Mouse (Mus musculus) cerebellum, postnatal 10 days (tissue): ENCODE measurements at regions not wholly inside any gene's neighbourhood (a gene's known extent, or its start where the extent isn't known, plus 50 kb on each side); places are given as distances from the start of the nearest gene placed in this dataset.

Experiments used
- DNase-seq, 2 experiments: peaks; one replicate each; pipeline ENCODE4 v3.0.0; 2021; ENCODE audit warnings: mixed read lengths in 2 of 2

GRCm38 (mm10) chr6:51236077-51236740 lies 196.3 kb upstream of the Nfe2l3 start:
- no peak for DNase-seq

- no peak for DNase-seq
These were observed 192.4 kb upstream of the Nfe2l3 start for GRCm38 (mm10) chr6:51240039-51240438.

- DNase-seq, result no peak
These were observed 182.2 kb upstream of the Nfe2l3 start for GRCm38 (mm10) chr6:51250233-51250632.

DNA sequence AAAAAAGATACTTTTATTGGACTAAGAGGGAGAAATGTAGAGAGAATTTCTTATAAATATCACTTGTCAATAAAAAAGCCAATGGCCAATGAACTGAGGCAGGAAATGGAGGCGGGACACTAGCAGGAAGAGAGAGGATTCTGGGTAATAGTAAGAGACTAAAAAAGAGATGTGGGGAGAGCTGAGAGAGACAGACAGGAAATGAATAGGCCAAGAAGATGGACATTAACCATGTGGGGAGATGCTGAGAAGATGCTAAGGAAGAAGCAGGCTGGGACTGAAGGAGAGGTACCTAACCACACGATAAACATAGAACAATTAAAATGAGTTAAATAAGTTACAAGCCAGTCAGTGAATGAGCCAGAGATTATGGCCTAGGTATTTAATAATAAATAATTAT lies 181.0 kb upstream of the Nfe2l3 start:
- DNase-seq, result no peak

DNA sequence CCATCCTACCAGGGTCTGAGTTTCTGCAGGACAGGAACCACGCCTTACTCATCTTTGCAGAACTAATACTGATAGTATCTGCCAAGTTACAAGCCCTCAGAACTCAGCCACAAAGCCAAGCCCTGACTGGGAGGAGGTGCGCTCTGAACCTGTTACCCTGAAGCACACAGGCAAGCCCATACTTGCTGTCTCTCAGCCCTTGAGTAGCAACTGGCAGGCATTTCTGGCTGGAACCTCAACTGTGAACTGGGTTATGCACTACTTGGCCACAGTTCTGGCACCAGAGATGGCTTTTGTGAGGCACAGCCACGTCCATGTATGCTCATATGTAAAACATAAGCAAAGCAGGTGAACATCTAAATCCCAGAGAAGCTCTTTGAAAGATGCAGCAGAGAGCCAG lies 179.7 kb upstream of the Nfe2l3 start:
- DNase-seq, result no peak

DNA sequence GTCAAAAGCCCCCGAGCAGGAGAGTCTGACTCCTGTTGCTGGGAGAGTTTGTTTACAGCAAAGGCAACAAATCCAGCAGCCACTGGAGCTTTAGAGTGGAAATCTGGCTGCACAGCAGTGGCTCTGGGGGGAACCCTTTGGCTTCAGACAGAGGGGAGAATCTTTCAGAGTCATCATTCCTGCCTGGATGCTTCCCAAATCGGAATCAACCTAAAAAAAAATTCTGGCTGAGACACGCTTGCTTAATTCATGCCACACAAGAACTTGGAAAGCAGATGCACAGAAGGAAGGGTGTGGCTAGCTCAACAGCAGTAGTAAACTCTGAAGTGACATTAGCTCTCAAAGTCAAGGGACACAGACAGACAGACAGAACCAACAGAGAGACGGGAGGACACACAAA lies 175.8 kb upstream of the Nfe2l3 start:
- peak; percentile 19 to 22 for DNase-seq

DNA sequence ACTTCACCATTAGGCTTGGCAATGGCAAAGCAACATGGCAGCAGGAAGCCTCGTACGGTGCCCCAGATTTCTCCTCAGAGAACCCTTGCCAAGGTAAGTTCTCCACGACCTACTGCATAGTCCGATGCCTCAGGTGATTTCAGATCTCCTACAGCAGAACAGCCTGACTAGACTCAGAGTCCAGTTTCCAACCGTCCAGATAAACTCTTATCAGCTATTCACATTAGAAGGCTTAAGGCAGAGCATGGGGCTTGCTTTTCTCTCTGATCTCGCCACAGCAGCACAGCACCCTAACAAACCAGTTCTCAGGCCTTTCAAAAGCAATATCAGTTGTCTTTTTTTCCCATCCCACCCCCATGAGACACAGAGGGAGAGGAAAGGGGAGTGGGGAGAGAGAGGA lies 174.9 kb upstream of the Nfe2l3 start:
- no peak for DNase-seq

DNA sequence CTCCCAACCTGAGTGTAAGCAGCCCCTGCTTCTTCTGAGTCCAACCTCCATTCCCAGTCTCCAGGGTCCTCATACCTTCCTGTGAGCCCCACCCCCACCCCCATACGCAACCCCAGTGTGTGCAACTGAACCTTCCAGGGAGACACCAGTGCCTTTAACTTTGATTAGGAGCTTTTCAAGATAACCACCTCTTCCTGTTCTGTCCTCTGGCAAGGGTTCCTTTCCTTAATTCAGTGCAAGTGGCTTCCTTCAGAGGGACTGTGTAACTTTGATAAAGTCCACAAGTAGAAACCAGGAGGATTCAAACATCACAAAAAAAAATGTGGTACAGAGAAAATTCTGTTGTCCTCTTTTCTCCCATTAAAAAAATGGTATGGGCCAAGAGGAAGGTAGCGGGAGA lies 174.2 kb upstream of the Nfe2l3 start:
- no peak for DNase-seq

- no peak for DNase-seq
These were observed 168.9 kb upstream of the Nfe2l3 start for GRCm38 (mm10) chr6:51263595-51263994.

DNA sequence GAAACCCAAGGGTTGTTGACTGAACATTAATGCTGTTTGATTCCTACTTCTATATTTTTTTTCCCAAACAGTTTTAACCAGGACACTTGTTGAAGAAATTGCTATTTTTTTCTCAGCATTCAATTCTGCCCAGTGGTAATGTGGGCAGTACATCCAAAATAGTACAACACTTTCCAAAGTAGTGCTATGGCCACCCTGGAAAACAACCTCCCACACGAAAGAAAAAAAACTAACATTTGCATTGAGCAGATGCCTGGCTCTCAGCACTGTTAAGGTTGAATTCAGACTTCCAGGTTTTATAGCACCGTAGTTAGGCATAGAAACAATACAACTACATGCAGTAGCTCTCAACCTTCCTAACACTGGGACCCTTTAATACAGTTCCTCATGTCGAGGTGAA lies 167.1 kb upstream of the Nfe2l3 start:
- no peak for DNase-seq

GRCm38 (mm10) chr6:51266721-51267120 lies 165.7 kb upstream of the Nfe2l3 start:
- DNase-seq, result no peak

- DNase-seq, result no peak
These were observed 164.6 kb upstream of the Nfe2l3 start for GRCm38 (mm10) chr6:51267888-51268287.

DNA sequence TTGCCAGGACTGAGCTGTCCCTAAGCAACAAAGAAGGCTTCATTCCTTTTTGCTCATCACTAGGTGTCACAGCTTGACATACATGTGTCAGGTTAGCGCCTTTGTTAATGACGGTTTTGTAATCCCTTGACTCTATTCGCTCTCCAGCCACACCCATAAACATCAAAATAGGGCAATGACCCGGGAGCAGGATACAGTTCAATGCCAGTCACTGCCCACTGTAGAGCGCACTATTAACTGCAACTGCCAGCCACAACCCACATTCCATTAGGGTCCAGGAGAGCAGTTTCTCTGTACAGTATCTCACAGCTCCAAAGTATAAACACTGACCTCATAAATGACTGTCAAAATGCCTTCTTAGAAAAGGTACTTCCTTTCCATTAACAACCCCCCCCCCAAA lies 163.5 kb upstream of the Nfe2l3 start:
- no peak for DNase-seq

- DNase-seq, result no peak
These were observed 162.9 kb upstream of the Nfe2l3 start for GRCm38 (mm10) chr6:51269617-51270016.

GRCm38 (mm10) chr6:51270216-51271127 lies 162.0 kb upstream of the Nfe2l3 start:
- DNase-seq, result peak; percentile 73 to 81

GRCm38 (mm10) chr6:51271128-51271480 lies 161.4 kb upstream of the Nfe2l3 start:
- no peak for DNase-seq

DNA sequence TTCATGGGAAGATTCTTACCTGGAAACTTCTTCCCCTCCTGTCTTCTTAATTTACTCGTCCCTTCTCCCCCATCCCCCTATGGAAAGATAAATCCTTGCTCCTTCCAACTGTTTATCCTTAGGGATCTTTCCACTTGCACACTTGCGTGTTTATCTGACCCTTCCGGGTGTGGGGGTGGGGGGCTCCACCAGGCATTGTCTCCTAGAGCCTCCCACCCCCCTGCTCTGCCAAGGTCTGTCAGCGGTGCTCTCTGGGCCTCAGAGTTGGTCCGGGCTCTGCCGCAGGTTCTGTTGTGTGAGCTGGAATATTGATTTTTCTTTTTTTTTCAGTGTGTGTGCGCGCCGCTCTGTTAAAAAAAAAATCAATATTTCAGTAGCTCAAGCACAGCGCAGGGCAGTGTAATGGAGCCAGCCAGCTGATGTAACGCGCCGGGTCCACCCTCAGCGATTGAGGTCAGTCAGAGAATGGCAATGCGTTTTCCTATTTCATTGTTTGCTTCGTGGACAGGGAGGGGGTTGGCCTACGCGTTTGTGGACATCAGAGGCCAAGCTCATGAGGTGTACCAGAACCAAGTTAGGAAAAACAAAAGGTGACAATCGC lies 160.2 kb upstream of the Nfe2l3 start:
- DNase-seq, result no peak

DNA sequence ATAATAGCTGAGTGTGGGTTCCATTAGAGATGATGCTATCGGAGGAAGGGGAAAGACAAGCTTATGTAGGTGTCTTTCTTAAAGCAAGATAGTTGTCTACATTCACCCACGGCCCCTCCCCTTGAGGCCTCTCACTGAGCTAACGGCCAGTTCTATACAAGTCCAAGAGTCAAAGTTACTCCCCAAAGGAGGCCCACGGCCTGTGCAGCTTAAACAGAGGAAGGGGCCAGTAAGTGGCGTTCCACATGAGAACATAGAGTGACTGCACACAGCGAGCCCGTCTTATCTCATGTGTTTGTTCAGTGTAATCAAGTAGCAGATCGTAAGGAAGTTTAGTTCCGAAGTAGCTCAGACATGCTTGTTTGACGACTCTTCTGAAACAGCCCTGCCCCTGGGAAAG lies 153.0 kb upstream of the Nfe2l3 start:
- DNase-seq, result no peak

DNA sequence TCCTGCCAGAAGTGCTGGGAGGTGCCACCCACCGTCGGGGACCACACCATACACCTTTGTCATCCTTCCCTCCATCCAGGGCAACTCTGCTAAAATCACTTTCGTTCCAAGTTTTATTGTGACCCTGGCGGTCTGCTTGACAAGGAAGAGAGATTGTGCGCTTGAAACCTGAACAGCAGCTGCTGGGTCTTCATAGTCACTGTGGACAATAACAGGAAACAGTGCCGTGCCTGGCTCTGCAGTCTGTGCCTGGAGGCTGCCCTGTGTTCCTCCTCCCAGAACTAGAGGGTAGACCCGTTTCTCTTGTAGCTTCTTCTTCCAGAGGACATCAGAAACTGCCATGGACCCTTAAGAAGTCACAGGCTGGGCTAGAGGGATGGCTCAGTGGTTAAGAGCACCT lies 152.2 kb upstream of the Nfe2l3 start:
- DNase-seq, result no peak

DNA sequence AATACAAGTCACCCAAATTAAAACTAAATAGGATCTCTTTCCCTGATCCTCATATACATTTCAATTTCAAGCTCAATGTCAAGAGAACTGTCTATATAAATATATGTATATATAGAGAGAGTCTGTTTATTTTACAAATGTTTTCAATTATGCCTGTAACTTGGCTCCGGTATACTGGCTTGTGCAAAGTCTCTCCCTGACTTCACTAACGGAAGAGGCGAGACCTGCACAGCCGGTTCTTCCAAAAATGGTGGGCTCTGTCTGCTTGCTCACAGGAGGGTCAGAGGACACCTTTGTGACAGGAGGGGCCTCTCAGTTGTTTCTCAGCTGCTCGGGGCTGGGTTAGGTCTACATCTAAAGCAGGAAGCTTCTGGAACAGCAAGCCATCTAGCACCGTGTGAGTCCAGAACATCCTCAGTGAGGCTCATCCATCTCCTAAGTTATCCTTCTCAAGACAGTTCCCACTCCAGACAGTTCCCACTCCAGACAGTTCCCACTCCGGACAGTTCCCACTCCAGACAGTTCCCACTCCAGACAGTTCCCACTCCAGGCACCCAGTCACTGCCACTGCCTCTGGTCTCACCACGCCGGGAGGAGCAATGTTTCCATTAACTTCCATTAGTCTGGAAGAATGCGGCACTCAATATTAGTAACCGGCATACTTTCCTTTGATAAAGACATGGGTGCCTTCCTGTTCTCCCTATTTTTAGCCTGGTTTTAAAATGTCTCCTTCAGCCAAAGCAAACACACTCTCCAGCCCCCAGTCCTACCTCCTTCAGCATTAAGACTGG lies 148.4 kb upstream of the Nfe2l3 start:
- no peak for DNase-seq

- no peak for DNase-seq
These were observed 147.6 kb upstream of the Nfe2l3 start for GRCm38 (mm10) chr6:51284881-51285280.

DNA sequence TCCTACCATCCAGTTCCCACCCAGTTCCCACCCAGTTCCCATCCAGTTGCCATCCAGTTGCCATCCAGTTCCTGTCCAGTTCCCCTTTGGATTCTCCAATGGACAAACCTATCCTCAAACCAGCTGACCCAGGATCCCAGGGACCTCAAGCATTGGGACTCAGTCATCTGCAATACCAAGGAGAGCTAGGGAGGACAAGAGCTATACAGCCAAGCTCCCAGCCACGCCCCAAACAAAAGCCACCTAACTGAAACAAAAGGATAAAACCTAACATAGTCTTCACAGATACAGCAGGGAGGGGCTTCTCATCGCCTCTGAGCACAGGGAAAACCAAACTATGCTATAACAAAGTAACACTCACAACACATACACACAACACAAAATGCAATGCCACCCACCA lies 145.6 kb upstream of the Nfe2l3 start:
- DNase-seq, result no peak

DNA sequence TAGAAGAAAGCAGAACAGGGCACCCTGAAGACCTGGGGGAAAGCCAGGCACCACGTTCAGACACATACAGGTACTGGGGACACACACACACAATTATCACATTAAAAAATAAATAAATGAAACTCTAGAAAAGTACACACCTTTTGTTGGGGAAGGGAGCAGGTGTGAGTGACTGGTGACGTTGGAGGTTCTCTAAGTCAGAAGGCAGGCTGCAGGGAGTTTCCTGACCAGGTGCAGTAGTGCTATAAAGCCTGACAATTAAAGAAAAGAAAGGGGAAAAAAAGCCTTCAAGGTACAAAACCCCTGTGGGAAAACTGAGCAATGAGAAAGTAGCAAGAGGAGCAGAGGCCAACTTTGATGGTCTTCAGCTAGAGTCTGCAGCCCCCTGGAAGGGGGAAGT lies 145.1 kb upstream of the Nfe2l3 start:
- DNase-seq, result no peak
